In the genomic region with DNA sequence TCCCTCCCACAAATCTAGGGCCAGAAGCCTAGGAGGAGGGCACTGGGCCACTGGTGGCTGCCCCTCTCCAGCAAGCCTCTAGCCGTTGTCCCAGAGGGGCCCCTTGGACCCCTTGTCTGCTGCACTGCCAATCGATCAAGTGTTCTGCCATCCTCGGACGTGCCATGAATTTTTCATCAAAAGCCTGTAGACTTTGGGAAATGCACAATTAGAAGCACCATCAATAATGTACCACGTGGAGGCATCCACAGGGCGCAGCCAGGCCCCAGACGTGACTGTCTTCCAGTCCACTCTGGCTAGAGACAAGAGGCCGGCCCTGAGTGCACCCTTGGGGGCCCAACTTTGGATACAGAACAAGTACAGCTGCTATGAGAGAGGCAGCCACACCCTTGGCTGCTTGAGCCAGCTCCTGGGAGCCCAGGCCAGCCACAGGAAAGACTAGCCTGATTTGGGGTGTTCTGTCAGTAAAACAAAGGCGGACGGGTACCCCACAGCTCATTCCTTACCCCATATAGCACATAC, we compare ENCODE assay signal across 12 mouse cellular contexts. TPM values are rescaled to one million over a fixed set of nuclear protein-coding genes. Genes with fewer than 3 reads are reported as not detected.
DNase-seq lines count a peak whose midpoint lies in the region; ATAC-seq and TF ChIP-seq lines count a peak whose summit lies in the region.
"Had no signal": no experiment of that assay in that cellular context is flagged by ENCODE, and none has a peak within 500 bp of the region (broad histone marks: within the 10 kb centered on the region; RNA-seq: fewer than 3 reads in every experiment).

No protein-coding gene starts in this region.

- no peaks in the 10 kb centered on the region for H3K9me3 ChIP-seq in forebrain, embryonic 10.5 days
- H3K9me3 ChIP-seq in forebrain, postnatal 0 days (ENCODE audit: low read length), result no peaks in the 10 kb centered on the region
- no peaks in the 10 kb centered on the region for H3K9me3 ChIP-seq in forebrain, embryonic 11.5 days (ENCODE audit: control insufficient read depth, low read length)
- H3K9me3 ChIP-seq in midbrain, embryonic 14.5 days (ENCODE audit: control insufficient read depth, low read length), result no peaks in the 10 kb centered on the region

- no peak for ATAC-seq in forebrain, postnatal 0 days
- no peak for ATAC-seq in forebrain, embryonic 11.5 days (replicated peaks; ENCODE audit: low FRiP score)
- ATAC-seq in midbrain, embryonic 14.5 days (ENCODE audit: low FRiP score, low TSS enrichment), result no peak
- no peak for ATAC-seq in megakaryocyte, adult 5-6 weeks (ENCODE audit: poor library complexity, severe bottlenecking)

- no peak overlapping the region for H3K4me3 ChIP-seq in forebrain, embryonic 10.5 days
- H3K4me3 ChIP-seq in forebrain, postnatal 0 days (ENCODE audit: low read depth, low read length), result no peak overlapping the region
- no peak overlapping the region for H3K4me3 ChIP-seq in forebrain, embryonic 11.5 days (ENCODE audit: low read depth, low read length)
- H3K4me3 ChIP-seq in midbrain, embryonic 14.5 days (replicated peaks; ENCODE audit: low read depth, low read length), result no peak overlapping the region

- no peak overlapping the region for H3K9ac ChIP-seq in forebrain, postnatal 0 days
- H3K9ac ChIP-seq in forebrain, embryonic 11.5 days (ENCODE audit: low read length), result no peak overlapping the region
- no peak overlapping the region for H3K9ac ChIP-seq in midbrain, embryonic 14.5 days (replicated peaks; ENCODE audit: low read length)
- H3K9ac ChIP-seq: lung, embryonic 14.5 days had no signal

- TF ChIP-seq CTCF in forebrain, postnatal 0 days (IDR thresholded peaks at IDR 0.05; ENCODE audit: low read depth), result no peak

- no peak for DNase-seq in forebrain, embryonic 10.5 days (ENCODE audit: extremely low spot score, low spot score)
- no peak for DNase-seq in forebrain, postnatal 0 days
- DNase-seq in forebrain, embryonic 11.5 days (ENCODE audit: low spot score), result no peak
- peak; percentile 71 to 77 for DNase-seq in heart, adult 9 months (ENCODE audit: low spot score in 2 of 2)
- no peak for DNase-seq in midbrain, embryonic 14.5 days
- no peak for DNase-seq in urinary bladder, adult 18-20 months (ENCODE audit: low spot score in 2 of 2)
- no peak for DNase-seq in spleen, adult 12 weeks (ENCODE audit: low spot score)
- DNase-seq: lung, embryonic 14.5 days; spleen, adult 18-20 months; thymus, postnatal 4 days had no signal

- H3K4me1 ChIP-seq in forebrain, embryonic 10.5 days, result peaks cover 100% of the 10 kb centered on the region
- peaks cover 36% of the 10 kb centered on the region for H3K4me1 ChIP-seq in forebrain, postnatal 0 days (ENCODE audit: insufficient read depth)
- H3K4me1 ChIP-seq in forebrain, embryonic 11.5 days (replicated peaks; ENCODE audit: control insufficient read depth, insufficient read depth, low read length), result peaks cover 80% of the 10 kb centered on the region
- peaks cover 78% of the 10 kb centered on the region for H3K4me1 ChIP-seq in midbrain, embryonic 14.5 days (ENCODE audit: control insufficient read depth, insufficient read depth, low read length)

- H3K27me3 ChIP-seq in forebrain, embryonic 10.5 days (ENCODE audit: poor library complexity, severe bottlenecking), result peaks cover 68% of the 10 kb centered on the region
- no peaks in the 10 kb centered on the region for H3K27me3 ChIP-seq in forebrain, postnatal 0 days (ENCODE audit: insufficient read depth, low read length)
- peaks cover 3% of the 10 kb centered on the region; the same call in 1 of the 2 replicates for H3K27me3 ChIP-seq in forebrain, embryonic 11.5 days (ENCODE audit: control insufficient read depth, insufficient read depth, low read length)
- no peaks in the 10 kb centered on the region for H3K27me3 ChIP-seq in midbrain, embryonic 14.5 days (ENCODE audit: control insufficient read depth, insufficient read depth, low read length)

- H3K4me2 ChIP-seq in forebrain, postnatal 0 days (ENCODE audit: low read depth), result no peak overlapping the region
- H3K4me2 ChIP-seq in forebrain, embryonic 11.5 days (ENCODE audit: low read depth, low read length, severe bottlenecking), result no peak overlapping the region
- H3K4me2 ChIP-seq in midbrain, embryonic 14.5 days (ENCODE audit: low read length), result no peak overlapping the region
- H3K4me2 ChIP-seq: lung, embryonic 14.5 days had no signal

- peak overlapping the region; percentile 85 for H3K27ac ChIP-seq in forebrain, embryonic 10.5 days
- H3K27ac ChIP-seq in forebrain, postnatal 0 days (ENCODE audit: low read depth, low read length), result no peak overlapping the region
- H3K27ac ChIP-seq in forebrain, embryonic 11.5 days (ENCODE audit: low read depth, low read length), result peak overlapping the region; percentile 85; the same call in 1 of the 2 replicates
- peak overlapping the region; percentile 73 for H3K27ac ChIP-seq in midbrain, embryonic 14.5 days (replicated peaks; ENCODE audit: low read depth, low read length)
- H3K27ac ChIP-seq: kidney, postnatal 0 days had no signal

- no peaks in the 10 kb centered on the region for H3K36me3 ChIP-seq in forebrain, embryonic 10.5 days (replicated peaks)
- H3K36me3 ChIP-seq in forebrain, postnatal 0 days (ENCODE audit: insufficient read depth), result no peaks in the 10 kb centered on the region
- H3K36me3 ChIP-seq in forebrain, embryonic 11.5 days (ENCODE audit: control insufficient read depth, insufficient read depth, low read length), result no peaks in the 10 kb centered on the region
- H3K36me3 ChIP-seq in midbrain, embryonic 14.5 days (ENCODE audit: control insufficient read depth, insufficient read depth, low read length), result no peaks in the 10 kb centered on the region

- 88% methylated on average over 10 of the region's 10 CpGs for WGBS in forebrain, embryonic 10.5 days
- WGBS in forebrain, postnatal 0 days, result 60% methylated on average over 10 of the region's 10 CpGs
- WGBS in forebrain, embryonic 11.5 days, result 86% methylated on average over 10 of the region's 10 CpGs
- 57% methylated on average over 10 of the region's 10 CpGs for WGBS in midbrain, embryonic 14.5 days

RNA-seq across cellular contexts. Expression of gene Stra6, which starts 20.0 kb away (rescaled TPM):
- 33.0 and 37.1 TPM in 2 replicates for polyA plus RNA-seq in forebrain, embryonic 10.5 days (2016; fragmentation: Nextera tagmentation; extraction: Ambion mirVana)
- 13.9 and 16.2 TPM in 2 replicates for total RNA-seq in forebrain, postnatal 0 days (2014; rRNA removed)
- polyA plus RNA-seq in forebrain, postnatal 0 days (2015; fragmentation: Nextera tagmentation; extraction: Ambion mirVana), result 9.6 and 11.0 TPM in 2 replicates
- 18.0 and 21.8 TPM in 2 replicates for polyA plus RNA-seq in forebrain, embryonic 11.5 days (2014; fragmentation: Nextera tagmentation; extraction: Ambion mirVana)
- polyA plus RNA-seq in midbrain, embryonic 14.5 days (2014; fragmentation: Nextera tagmentation; extraction: Ambion mirVana), result 2.3 and 10.1 TPM in 2 replicates
- total RNA-seq in megakaryocyte, adult 5-6 weeks (2015), result not detected in 2 replicates
- not detected in 2 replicates for total RNA-seq in megakaryocyte, adult 5-6 weeks (2017)

RNA-seq across cellular contexts. Expression of gene Cyp11a1, which starts 37.3 kb away (rescaled TPM):
- polyA plus RNA-seq in forebrain, embryonic 10.5 days (2016; fragmentation: Nextera tagmentation; extraction: Ambion mirVana), result not detected in 2 replicates
- 0.29 and 1.2 TPM in 2 replicates for total RNA-seq in forebrain, postnatal 0 days (2014; rRNA removed)
- 0.77 and 0.88 TPM in 2 replicates for polyA plus RNA-seq in forebrain, postnatal 0 days (2015; fragmentation: Nextera tagmentation; extraction: Ambion mirVana)
- polyA plus RNA-seq in forebrain, embryonic 11.5 days (2014; fragmentation: Nextera tagmentation; extraction: Ambion mirVana), result not detected in 2 replicates
- 0.36 and 0.51 TPM in 2 replicates for polyA plus RNA-seq in midbrain, embryonic 14.5 days (2014; fragmentation: Nextera tagmentation; extraction: Ambion mirVana)
- total RNA-seq in megakaryocyte, adult 5-6 weeks (2015), result 9.2 and 10.5 TPM in 2 replicates
- total RNA-seq in megakaryocyte, adult 5-6 weeks (2017), result 8.3 and 9.7 TPM in 2 replicates

Comparison
In these comparisons a context has a peak if more than half of its experiments do, and no peak if none do; other contexts are left out.
1. DNase-seq: peak in heart, adult 9 months (2 of 2); none in forebrain, embryonic 10.5 days (single experiment), forebrain, postnatal 0 days (single experiment), forebrain, embryonic 11.5 days (single experiment), midbrain, embryonic 14.5 days (single experiment), urinary bladder, adult 18-20 months (0 of 2) and spleen, adult 12 weeks (single experiment).